Mouse (Mus musculus) kidney, adult 8-10 months (tissue): ENCODE measurements at regions not wholly inside any gene's neighbourhood (a gene's known extent, or its start where the extent isn't known, plus 50 kb on each side); places are given as distances from the start of the nearest gene placed in this dataset.

Experiments used
- DNase-seq, 2 experiments: peaks; one replicate each; pipeline ENCODE4 v3.0.0; 2022

- peak in 1 of 2 experiments; percentile 0 for DNase-seq
Observed at GRCm38 (mm10) chr12:93549900-93550299, 1700.9 kb upstream of the Sel1l start.

- DNase-seq: no peak
Observed at GRCm38 (mm10) chr12:93523465-93523864, 1674.5 kb upstream of the Sel1l start.

GRCm38 (mm10) chr12:93486381-93486780 lies 1637.4 kb upstream of the Sel1l start:
- DNase-seq: no peak

GRCm38 (mm10) chr12:93462106-93462505 lies 1613.1 kb upstream of the Sel1l start:
- no peak for DNase-seq

- no peak for DNase-seq
Observed at GRCm38 (mm10) chr12:93449436-93449835, 1600.5 kb upstream of the Sel1l start.

- no peak for DNase-seq
Observed at GRCm38 (mm10) chr12:93429218-93429617, 1580.3 kb upstream of the Sel1l start.

- DNase-seq: no peak
Observed at GRCm38 (mm10) chr12:93427988-93428387, 1579.0 kb upstream of the Sel1l start.

GRCm38 (mm10) chr12:93416381-93416780 lies 1567.4 kb upstream of the Sel1l start:
- no peak for DNase-seq

- no peak for DNase-seq
Observed at GRCm38 (mm10) chr12:93415791-93416190, 1566.8 kb upstream of the Sel1l start.

GRCm38 (mm10) chr12:93385578-93385977 lies 1536.6 kb upstream of the Sel1l start:
- DNase-seq: no peak

GRCm38 (mm10) chr12:93342933-93343332 lies 1494.0 kb upstream of the Sel1l start:
- DNase-seq: no peak

- DNase-seq: no peak
Observed at GRCm38 (mm10) chr12:93342525-93342924, 1493.6 kb upstream of the Sel1l start.

- no peak for DNase-seq
Observed at GRCm38 (mm10) chr12:93335520-93335919, 1486.6 kb upstream of the Sel1l start.

GRCm38 (mm10) chr12:93312214-93312613 lies 1463.3 kb upstream of the Sel1l start:
- DNase-seq: no peak

GRCm38 (mm10) chr12:93281816-93282215 lies 1432.9 kb upstream of the Sel1l start:
- DNase-seq: no peak

- peak; percentile 18 to 62 for DNase-seq
Observed at GRCm38 (mm10) chr12:93273652-93274051, 1424.7 kb upstream of the Sel1l start.

- DNase-seq: no peak
Observed at GRCm38 (mm10) chr12:93230237-93230636, 1381.3 kb upstream of the Sel1l start.

GRCm38 (mm10) chr12:93226826-93227225 lies 1377.9 kb upstream of the Sel1l start:
- no peak for DNase-seq

GRCm38 (mm10) chr12:93221179-93221922 lies 1372.4 kb upstream of the Sel1l start:
- no peak for DNase-seq

GRCm38 (mm10) chr12:93207596-93207995 lies 1358.6 kb upstream of the Sel1l start:
- no peak for DNase-seq

GRCm38 (mm10) chr12:93188940-93189339 lies 1340.0 kb upstream of the Sel1l start:
- DNase-seq: no peak

GRCm38 (mm10) chr12:93173744-93174143 lies 1324.8 kb upstream of the Sel1l start:
- DNase-seq: no peak

- no peak for DNase-seq
Observed at GRCm38 (mm10) chr12:93160252-93160651, 1311.3 kb upstream of the Sel1l start.

GRCm38 (mm10) chr12:93152618-93153245 lies 1303.8 kb upstream of the Sel1l start:
- peak; percentile 3 to 64 for DNase-seq

- no peak for DNase-seq
Observed at GRCm38 (mm10) chr12:93151530-93151929, 1302.6 kb upstream of the Sel1l start.
